Mouse (Mus musculus): ENCODE measurements around the gene Pcbp3.
"Not testable (repeated sequence)": the region's sequence is repeated elsewhere in the genome, so short reads cannot be mapped to it uniquely, and the experiment has no call there.

Pcbp3 gene

DNA sequence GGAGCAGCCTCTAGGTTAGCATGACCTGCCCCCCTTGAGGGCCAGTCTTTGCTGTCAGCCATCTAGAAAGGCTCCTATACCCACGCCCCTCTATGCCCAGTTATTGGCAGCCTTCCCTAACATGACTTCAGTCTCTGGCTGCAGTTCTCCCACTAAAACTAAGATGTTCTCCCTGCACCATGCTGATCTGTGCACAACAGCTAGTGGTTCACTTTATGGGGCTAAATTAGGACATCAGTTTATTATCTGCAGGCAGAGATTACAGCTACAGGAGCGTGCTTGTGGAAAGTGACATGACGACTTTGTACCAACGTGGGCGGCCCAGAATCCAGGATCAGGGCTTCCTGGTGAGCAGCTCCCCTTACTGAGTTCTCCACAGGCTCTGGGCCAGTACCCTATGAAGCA, 160.4 kb downstream of the Pcbp3 start:
- no peak for DNase-seq (ENCODE audit: low read depth)

DNA sequence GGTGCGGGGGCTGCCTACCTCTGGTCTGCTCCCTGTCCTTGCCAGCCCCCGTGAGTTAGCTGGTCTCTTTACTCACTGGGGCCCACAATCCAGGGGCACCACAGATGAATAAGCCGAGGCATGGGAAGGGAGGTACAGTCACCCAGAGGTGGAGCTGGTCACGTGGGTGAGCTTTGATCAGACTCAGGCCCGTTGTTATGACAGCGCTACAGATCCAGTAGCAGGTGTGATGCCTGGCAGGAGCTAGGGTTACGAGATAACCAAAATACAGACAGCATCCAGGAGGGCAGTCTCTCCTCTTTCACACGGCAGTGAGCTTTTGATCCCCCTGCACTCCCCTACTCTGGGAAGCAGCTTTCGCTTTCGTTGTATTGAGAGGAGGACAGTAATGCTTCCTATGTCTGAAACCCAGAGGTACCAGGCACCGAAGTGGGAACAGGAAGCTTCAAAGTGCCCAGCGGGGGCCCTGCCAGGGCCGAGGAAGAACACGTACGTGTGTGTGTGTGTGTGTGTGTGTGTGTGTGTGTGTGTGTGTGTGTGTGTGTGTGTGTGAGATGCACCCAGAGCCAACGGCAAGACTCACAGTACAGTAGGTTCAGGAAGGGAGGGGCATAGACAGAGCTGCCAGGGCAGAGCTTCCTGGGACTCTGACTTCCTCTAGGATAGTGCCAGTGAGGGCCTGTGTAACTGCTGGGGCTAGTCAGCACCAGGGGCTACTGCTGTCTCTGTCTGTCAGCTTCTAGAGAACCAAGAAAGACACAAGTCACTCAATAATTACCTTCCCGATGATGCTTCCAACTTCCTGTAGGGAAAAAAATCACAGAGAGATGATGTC, 162.7 kb downstream of the Pcbp3 start:
- DNase-seq (ENCODE audit: low read depth) = peak; percentile 75

DNA sequence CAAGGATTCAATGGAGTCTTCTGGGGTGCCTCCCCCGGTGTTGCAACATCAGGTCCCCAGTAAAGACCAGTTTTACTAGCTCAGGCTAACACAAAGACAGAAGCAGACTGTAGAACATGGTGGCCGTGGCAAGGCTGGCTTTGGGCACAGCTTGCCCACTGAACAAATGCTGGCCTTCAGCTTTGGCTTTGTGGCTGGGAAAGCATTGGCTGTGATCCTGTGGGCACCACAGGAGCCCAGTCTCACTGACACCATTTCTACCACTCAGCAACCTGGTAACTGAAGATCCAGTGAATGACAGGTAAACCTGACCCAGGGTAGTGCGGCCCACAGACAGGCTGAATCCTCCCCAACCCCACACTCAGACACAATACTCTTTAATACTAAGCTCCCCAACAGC, 167.6 kb downstream of the Pcbp3 start:
- no peak for DNase-seq (ENCODE audit: low read depth)

DNA sequence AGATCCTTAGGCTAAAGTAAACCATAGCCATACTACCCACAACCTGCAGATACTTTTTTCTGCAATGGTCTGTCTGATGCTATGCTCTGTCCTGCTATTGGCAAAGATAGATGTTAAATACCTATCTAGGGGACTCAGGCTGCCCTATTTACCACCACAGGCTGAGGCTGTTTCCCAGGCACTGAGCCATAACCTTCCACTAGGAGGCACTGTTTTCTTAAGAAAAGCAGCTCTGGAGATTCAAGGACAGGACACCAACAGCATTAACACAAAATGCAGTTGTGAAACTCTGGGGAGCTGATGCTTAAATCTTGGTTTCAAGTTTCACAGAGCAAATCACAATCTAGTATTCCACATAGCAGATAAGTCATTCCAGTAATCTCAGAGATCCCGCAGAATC, 170.2 kb downstream of the Pcbp3 start:
- peak; percentile 63 for DNase-seq (ENCODE audit: low read depth)

DNA sequence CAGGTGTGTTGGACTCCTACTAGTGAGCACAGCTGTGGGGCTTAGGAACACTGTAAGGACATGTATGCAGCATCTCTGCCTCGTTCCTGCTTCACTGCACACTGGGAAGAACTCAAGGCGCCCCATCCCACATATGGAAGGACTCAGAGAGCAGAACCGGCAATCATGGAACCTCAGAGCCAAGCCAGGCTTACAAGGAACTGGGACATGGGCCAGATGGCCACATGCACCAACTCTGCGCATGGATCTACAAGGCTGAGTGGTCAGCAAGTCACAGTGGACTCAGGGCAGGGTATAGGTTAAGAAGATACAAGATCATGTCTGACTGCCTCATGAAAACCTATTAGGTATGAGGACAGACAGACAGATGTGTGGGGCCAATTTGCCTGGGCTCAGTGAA, 171.8 kb downstream of the Pcbp3 start:
- no peak for DNase-seq (ENCODE audit: low read depth)

DNA sequence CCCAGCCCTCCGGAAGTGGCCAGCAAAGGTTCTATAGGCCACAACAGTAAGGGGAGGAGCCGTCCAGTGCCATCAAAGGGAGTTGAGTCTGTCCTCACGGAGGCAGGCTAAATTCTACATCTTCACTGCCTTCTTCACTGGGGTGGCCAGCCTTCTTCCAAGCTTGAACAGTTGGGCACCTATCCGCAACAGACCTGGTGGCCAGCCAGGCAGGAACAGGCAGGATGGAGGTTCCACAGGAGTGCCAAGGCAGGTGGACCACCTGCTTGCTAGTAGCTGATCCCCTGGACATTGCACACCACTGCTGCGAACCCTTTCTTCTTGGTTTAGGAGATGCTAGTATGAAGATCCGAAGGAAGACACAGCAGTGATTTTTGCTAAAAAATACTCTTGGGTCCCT, 176.4 kb downstream of the Pcbp3 start:
- DNase-seq (ENCODE audit: low read depth) = no peak

DNA sequence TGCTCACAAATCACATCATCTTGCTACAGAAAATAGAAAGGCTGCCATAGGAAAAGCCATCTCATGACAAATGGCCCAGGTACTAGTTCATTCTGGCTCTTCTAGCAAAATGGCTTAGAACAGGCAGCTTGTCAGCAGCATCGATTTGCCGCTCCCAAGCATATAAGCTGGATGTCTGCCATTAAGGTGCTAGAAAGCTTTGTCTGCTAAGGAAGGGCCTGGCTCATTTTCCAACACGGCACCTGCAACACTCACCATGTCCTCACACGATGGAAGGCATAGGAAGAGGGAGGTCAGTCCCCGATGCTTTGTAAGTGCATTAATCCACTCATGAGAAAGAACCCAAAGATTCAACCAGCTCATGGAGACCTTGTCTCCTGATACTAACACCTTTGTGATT, 182.5 kb downstream of the Pcbp3 start:
- no peak for DNase-seq (ENCODE audit: low read depth)

DNA sequence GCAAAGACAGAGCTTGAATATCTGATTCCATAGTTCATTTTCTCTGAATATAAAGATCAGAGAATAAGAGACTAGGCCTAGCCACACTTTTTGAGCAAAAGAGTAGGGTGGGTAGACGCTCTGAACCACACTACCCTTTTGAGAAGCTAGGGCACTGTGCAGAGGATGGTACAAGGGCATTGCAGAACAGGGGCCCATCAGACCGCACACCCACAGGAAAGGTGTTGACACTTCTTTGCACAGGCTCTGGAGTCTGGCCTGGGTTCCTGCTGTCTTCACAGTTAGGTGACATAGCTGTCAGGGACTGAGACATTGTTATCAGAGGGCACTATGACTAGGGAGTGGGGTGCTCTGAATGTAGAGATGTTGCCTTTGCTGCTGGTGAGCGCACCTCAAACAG, 190.1 kb downstream of the Pcbp3 start:
- DNase-seq (ENCODE audit: low read depth) = no peak

DNA sequence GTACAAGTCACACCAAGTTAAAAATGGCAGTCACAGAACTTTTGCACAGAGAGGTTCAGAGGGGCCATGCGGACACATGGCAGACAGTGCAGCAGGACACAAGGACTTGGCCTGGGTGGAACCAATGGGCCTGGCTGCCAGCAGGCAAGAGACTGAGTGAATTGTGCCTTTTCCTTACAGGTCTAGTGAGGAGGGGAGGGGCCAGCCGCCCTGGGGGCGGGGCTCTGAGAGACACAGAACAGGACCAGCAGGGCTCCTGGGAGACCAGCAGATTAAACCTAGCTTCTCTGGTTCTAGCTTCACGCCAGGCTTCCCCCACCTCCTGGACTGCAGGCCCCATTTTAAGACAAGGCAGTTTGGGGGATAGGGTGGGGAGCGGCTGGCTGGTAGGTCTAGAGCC, 190.6 kb downstream of the Pcbp3 start:
- DNase-seq (ENCODE audit: low read depth) = no peak

DNA sequence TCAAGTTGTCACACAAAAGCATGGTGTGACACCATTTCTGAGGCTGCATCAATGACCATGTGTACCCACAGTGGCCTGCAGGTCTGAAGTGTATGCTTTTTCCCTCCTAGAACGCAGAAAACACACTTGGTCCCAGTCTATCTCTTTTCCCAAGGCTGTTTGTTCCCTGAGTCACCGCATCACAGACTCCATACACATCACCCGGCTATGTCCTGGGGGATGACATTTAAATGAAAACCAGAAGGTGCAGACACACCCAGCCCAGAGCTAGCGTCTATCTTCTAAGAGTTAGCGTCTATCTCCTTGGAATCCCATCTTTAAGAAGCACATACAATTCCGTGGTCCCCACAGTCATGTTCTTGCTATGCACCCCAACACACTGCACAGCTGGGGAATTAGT, 192.1 kb downstream of the Pcbp3 start:
- no peak for DNase-seq (ENCODE audit: low read depth)

DNA sequence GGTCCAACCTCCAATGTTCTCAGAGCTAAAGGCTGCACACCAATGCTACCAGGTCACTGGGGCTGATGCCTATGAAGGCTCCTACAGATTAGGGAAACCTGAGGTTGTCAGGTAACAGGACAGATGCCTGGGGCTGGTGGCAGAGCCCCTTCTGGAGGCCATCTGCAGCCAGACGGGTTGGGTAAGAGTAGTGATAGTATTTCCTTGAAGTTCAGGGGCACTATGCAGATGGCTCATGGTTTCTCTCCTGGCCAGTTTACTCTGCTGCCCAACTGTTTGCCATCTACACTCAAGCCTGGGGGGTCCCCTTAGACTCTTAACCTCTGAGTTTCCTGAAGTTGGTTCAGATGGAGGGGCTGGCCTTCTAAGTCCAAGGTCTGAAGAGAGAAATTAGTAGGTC, 195.5 kb downstream of the Pcbp3 start:
- DNase-seq (ENCODE audit: low read depth) = no peak

DNA sequence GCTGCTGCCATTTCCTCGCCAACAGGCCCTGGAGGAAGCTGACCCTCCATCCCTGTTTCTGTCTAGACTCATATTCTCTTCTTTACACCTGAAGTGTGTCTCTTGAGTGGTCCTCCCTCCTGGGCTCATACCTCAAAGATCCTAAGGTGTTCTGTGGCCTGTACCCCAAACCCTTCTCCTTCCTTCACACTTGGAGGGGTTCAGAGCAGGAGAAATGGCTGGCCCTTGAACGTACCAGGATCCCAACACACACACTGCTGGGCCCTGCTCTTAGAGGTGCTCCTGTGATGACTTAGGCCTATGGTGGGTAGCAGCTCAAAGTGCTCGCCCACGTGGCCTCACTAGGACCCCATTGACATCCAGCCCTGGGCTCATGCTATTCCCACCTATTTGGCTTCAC, 196.8 kb downstream of the Pcbp3 start:
- DNase-seq (ENCODE audit: low read depth) = no peak

DNA sequence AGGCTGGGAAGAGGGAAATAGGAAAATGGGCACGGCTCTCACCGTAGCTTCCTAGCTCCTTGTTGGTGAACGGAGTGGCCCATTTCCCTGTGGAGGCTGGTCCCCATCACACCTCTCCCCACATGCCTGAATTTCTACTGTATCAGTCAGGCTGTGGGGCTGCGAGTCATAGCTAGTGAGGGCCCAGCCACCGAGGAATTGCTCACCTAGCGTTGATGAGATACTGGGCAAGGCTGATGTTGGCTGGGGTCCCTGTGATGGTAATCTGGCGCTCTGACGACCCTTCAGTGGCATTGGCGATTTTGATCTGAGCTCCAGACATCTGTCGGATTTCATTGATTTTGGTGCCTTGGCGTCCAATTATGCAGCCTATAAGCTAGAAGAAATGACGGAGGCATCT, 198.7 kb downstream of the Pcbp3 start:
- DNase-seq (ENCODE audit: low read depth) = no peak

DNA sequence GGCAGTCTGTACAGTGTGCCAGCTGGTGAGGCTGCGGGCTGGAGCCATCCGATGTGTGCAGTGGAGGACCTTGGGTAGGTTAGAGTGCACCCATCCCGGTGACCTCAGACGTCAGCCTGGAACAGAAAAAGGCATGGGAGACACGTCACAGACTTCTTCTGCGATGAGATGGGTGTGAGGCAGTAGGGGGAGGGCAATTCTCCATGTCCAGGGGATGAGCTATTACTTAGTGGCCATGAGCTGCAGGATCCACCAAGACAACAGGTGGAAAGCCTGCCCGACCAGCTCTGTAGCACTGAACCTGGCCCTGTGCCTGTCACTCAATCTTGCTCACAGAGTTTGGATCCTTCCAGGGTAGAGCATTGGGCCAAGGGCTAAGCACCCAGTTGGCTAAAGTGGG, 199.3 kb downstream of the Pcbp3 start:
- DNase-seq (ENCODE audit: low read depth) = no peak

DNA sequence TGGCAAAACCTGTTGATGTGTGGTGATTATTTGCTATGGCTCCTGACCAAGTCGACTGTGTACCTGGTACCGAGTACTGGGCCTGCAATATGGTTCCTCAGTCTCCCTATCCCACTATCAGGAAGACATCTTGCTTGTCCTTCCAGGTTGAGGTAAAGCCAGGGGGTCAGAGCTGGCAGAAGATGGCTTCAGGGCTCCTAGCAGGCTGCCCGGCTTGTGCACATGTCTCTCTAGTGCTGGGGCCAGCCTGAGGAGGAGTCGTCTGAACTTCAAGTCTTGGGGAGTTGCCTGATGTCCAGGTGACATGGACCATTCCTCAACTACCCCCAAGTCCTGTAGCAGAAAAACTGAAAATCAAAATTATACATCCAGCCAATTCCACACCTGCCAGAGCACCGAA, 201.8 kb downstream of the Pcbp3 start:
- no peak for DNase-seq (ENCODE audit: low read depth)

DNA sequence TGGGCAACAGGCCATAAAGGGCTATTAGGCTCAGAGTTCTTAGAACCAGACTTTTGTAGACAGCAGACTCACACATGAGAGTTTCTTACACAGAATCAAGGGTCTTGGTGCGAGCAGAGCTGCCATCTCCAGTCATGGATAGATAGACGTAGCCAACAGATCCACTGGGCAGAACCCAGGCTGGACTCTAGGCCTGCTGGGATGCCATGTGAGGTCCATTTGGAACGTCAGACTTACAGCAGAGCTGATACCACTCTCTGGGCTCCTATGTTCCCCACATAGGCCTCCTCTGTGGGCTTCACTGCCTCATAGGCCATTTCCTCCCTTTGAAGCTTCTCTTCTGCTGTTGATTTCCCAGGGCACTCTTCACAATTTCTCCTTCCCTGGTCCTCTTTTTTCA, 208.0 kb downstream of the Pcbp3 start:
- no peak for DNase-seq (ENCODE audit: low read depth)

DNA sequence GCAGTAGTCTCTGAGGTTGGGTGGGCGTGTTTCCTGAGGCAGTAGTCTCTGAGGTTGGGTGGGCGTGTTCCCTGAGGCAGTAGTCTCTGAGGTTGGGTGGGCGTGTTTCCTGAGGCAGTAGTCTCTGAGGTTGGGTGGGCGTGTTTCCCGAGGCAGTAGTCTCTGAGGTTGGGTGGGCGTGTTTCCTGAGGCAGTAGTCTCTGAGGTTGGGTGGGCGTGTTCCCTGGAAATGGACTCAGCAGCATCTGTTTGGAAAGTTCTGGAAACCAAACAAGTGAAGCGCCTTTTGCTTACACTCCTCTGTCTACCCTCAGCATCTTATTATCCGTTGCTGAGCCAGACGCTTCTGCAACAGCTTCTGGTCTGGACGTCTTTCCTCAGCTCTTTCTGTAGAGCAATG, 217.4 kb downstream of the Pcbp3 start:
- not testable (repeated sequence) for DNase-seq (ENCODE audit: low read depth)

DNA sequence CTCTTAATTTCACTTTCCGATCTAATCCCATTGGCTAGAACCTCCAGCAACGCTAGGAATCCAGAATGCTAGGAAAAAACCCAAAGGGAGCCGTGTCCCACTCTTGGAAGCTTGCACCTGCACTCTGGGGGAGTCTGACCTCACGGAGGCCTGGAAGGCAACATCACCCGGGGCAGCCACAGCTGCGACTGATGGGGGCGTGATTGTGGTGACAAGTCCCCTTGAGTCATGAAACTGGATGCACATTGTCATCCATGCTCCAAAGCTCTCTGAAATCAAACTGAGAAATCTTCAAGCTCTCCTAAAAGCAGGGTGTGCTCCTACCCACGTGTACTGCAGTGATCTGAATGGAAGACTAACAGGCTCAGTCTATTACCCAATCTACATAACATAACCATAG, 224.9 kb downstream of the Pcbp3 start:
- no peak for DNase-seq (ENCODE audit: low read depth)

DNA sequence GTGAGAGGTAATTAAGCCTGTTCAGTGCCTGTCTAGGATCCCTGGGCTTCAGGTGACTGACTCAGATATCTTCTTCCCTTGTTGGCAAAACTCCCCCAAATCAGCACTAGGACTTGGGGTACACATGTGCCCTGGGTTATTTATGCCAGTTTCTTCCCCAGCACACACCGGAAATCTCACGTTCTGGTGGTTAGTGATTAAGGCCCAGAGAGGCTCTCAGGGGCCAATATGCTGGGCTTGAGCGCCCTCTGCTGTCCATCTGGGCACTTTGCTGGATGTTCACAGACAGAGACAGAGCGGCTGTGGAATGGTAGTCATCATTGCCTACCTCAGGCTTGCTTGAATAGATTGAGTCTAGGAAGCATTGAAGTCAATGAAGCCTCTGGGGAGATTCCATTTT, 226.7 kb downstream of the Pcbp3 start:
- DNase-seq (ENCODE audit: low read depth) = peak; percentile 85

DNA sequence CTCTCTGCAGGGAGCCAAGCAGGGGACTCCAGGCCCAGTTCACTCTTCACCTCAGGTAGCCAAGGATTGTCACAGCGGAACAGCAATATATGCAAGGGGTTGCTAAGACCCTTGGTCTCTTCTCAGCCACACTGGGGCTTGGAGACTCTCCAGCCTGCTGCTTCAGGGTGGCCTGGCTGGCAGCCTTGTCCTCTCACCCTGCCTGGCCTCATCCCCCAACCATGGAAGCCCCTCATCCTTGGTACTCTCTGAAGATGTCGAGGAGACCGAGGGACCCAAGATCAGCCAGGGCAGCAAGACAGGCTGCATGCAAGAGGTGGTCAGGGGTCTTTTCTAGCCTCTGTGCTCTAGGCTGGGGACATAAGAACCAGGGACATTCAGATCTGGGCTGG, 228.0 kb downstream of the Pcbp3 start:
- no peak for DNase-seq (ENCODE audit: low read depth)

DNA sequence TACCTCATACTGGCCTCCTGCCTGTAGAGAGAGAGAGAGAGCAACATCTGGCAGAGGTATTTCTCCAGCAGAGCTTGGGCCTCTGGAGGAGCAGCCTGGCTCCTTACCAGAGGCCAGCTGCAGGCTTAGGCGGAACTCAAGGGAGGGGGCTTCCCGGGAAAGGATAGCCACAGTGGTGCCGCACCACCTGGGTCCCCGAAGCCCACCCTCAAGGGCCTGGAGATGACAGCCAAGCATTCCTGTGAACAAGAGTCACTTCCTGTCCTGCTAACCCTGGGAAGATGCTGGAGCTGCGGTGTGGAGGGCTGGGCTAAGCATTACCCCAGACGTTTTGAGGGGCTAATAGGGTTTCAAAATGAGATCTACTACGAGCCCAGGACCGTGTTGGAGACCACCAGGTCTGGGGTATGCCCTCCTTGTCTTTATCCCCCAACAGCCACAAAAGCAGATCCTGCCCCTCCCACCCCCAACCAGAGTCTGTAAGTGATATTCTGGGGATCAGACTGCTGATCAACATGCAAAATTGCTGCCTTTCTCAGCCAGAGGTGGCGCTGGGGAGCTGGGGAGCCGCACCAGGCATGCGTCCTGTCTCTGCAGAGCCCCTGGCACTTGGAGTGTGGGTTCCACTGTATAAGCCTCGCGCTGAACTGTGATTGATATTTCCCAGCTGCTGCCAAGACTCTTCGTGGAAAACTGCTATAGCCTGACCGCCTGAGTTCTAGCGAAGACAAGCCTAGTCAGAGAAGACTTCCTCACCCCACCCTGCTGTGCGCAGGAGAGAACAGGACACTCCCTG, 228.6 kb downstream of the Pcbp3 start:
- peak; percentile 21 for DNase-seq (ENCODE audit: low read depth)

DNA sequence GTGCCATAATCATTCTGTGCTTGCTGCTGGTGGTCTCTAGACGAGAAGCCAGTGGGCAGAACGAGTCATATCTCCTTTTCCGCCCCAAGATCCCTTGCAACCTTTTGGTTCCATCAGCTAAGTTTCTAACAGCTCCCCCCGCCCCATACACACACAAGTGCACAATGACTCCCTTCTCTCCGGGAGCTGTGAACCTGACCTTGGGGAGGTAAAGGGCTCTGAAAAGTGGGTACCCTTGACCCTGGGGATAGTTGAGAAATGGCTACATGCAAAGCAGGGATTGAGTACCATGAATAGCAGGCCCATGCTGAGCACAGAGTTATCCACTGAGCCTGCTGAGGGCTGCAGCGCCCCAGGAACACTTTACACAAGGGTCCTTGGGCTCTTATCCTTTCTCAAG, 229.3 kb downstream of the Pcbp3 start:
- no peak for DNase-seq (ENCODE audit: low read depth)

DNA sequence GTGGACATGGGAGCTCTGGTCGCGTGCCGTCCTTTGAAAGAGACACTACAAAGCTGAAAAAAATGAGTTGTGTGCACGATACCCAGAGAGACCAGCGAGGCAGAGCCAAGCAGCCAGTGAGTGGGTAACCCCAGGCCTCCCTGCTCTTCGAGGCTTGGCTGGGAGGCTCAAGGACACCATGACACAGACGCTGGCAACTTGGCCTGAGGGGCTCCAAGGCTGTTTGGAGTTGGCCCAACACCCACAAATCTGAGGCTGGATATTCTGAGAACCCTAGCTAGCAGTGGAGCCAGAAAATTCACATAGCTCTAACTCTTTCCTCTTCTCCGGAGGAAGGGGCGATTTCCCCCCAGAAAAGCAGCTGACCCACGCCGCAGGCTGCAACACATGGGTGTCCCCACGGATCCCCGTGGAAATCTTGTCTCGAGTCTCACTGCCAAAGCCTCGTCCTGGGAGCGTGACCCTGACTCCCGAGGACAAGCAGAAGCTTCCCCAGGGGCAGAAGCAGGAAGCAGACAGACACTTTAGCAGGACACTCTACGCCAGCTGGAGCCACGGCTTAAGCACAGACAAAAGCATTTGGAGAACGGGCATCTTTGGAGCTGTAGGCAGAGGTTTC, 230.0 kb downstream of the Pcbp3 start:
- no peak for DNase-seq (ENCODE audit: low read depth)
